Mouse (Mus musculus) cerebellum, adult 2 months (tissue): ENCODE data around the gene Dgcr2.

Source experiments
- CTCF ChIP-seq: fragments of 200-500 bp; IDR thresholded peaks from 2 replicates; pipeline ENCODE4 v1.5.1; 2011; ENCODE audit warnings: low read depth, mild to moderate bottlenecking, control low read depth, low read length, moderate library complexity, borderline replicate concordance; ENCODE audit not compliant: insufficient read depth
- POLR2A ChIP-seq: fragments of 200-500 bp; IDR thresholded peaks from 2 replicates; pipeline ENCODE4 v1.6.1; 2011; ENCODE audit warnings: low read length, control low read depth, borderline replicate concordance; ENCODE audit not compliant: insufficient read depth

GRCm38 (mm10) chr16:17889689-17890341, 8.5 kb downstream of the Dgcr2 start:
- TF ChIP-seq CTCF (no peak), POLR2A (no peak)
